Mouse (Mus musculus) E14TG2a.4 (cell line): ENCODE data around the gene A430078G23Rik.
"Not testable (repeated sequence)": the region's sequence is repeated elsewhere in the genome, so short reads cannot be mapped to it uniquely, and the experiment has no call there.

Source experiments
- H3K27me3 ChIP-seq: 2 replicates; pipeline ENCODE4 v1.6.1; 2014; ENCODE audit warnings: low read length, control low read depth; ENCODE audit not compliant: insufficient read depth
- H3K36me3 ChIP-seq: 2 replicates; pipeline ENCODE4 v1.6.1; 2014; ENCODE audit warnings: low read length, control low read depth; ENCODE audit not compliant: insufficient read depth
- H3K4me1 ChIP-seq: replicated peaks from 2 replicates; pipeline ENCODE4 v1.6.1; 2014; ENCODE audit warnings: low read depth, low read length, control low read depth
- H3K4me3 ChIP-seq: replicated peaks from 2 replicates; pipeline ENCODE4 v1.5.1; 2014; ENCODE audit warnings: mild to moderate bottlenecking, low read length
- H3K9me3 ChIP-seq: 2 replicates; pipeline ENCODE4 v1.6.1; 2014; ENCODE audit warnings: low read length, control low read depth
- CTCF ChIP-seq: conservative IDR thresholded peaks from 2 replicates; pipeline ENCODE4 v1.5.1; 2014; ENCODE audit warnings: low read length
- NANOG ChIP-seq: IDR thresholded peaks from 2 replicates; pipeline ENCODE4 v1.6.1; 2014; ENCODE audit warnings: borderline replicate concordance, low read length, mixed read lengths
- POU5F1 ChIP-seq: IDR thresholded peaks from 2 replicates; pipeline ENCODE4 v1.6.1; 2014; ENCODE audit warnings: low read length, borderline replicate concordance

Gene A430078G23Rik

DNA sequence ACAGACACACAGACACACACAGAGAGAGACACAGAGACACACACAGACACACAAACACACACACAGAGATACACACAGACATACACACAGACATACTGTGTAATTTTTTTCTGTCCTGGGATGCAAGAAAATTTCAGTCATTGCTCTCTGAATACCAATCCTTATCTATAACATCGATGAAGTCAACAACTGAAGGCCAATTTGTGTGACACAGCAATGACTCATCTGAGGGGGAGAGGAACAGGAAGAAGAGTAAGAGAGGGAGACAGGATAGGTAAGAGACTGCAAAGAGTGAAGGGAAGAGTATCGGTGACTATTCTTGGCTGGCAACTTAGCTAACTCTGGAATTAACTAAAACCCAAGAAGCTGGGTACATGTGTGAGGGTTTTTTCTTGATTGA is 29.0 kb upstream of the A430078G23Rik start:
- Histone ChIP-seq H3K36me3 (no peaks in the 10 kb centered on the region), H3K27me3 (0 out of 2 replicates have a peak, but pooled peaks cover 5% of the 10 kb centered on the region), H3K9me3 (no peaks in the 10 kb centered on the region), H3K4me3 (no peak overlapping the region), H3K4me1 (no peaks in the 10 kb centered on the region)
- TF ChIP-seq POU5F1 (no peak), NANOG (no peak)

GRCm38 (mm10) chr8:3327056-3327455 is 26.2 kb upstream of the A430078G23Rik start:
- 0 out of 2 replicates have a peak, but pooled peaks cover 5% of the 10 kb centered on the region for H3K27me3 ChIP-seq
- TF ChIP-seq POU5F1 (no peak), NANOG (no peak), CTCF (no peak)

GRCm38 (mm10) chr8:3327538-3328245 is 25.5 kb upstream of the A430078G23Rik start:
- no peak for TF ChIP-seq NANOG
- TF ChIP-seq CTCF, result no peak
- no peak for TF ChIP-seq POU5F1
- H3K27me3 ChIP-seq, result 0 out of 2 replicates have a peak, but pooled peaks cover 5% of the 10 kb centered on the region
- H3K4me1 ChIP-seq, result no peaks in the 10 kb centered on the region
- H3K36me3 ChIP-seq, result no peaks in the 10 kb centered on the region
- no peak overlapping the region for H3K4me3 ChIP-seq
- no peaks in the 10 kb centered on the region for H3K9me3 ChIP-seq

More at GRCm38 (mm10) chr8:3327056-3327455, 26.2 kb upstream of the A430078G23Rik start:
- H3K36me3 ChIP-seq, result no peaks in the 10 kb centered on the region
- H3K4me3 ChIP-seq, result no peak overlapping the region
- H3K9me3 ChIP-seq, result no peaks in the 10 kb centered on the region
- H3K4me1 ChIP-seq, result no peaks in the 10 kb centered on the region

- Histone ChIP-seq H3K4me3 (no peak overlapping the region), H3K9me3 (no peaks in the 10 kb centered on the region), H3K4me1 (no peaks in the 10 kb centered on the region), H3K36me3 (no peaks in the 10 kb centered on the region), H3K27me3 (0 out of 2 replicates have a peak, but pooled peaks cover 5% of the 10 kb centered on the region)
- TF ChIP-seq CTCF, result peak; percentile 86
- no peak for TF ChIP-seq POU5F1
- no peak for TF ChIP-seq NANOG
Measured at GRCm38 (mm10) chr8:3330662-3331061, 22.6 kb upstream of the A430078G23Rik start.

DNA sequence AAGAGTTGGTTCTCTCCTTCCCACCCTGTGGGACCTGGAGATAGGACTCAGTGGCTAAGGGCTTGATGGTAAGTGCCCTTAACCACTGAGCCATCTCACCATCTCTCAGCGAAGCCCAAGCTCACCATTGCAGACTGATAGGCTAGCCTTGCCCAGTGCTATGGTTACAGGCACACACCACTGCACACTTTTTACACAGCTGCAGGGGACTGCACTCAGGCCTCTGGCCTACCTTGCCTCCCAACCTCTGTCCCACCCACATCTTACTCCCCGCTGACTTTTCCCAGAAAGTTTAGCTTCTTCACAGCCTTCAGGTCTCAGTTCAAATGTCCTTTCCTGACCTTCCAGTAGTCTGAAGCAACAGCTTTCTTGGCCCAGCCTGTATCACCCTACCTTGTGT is 21.5 kb upstream of the A430078G23Rik start:
- Histone ChIP-seq H3K4me1 (peaks cover 2% of the 10 kb centered on the region; the same call in 1 of the 2 replicates), H3K4me3 (no peak overlapping the region), H3K9me3 (no peaks in the 10 kb centered on the region), H3K36me3 (no peaks in the 10 kb centered on the region), H3K27me3 (peaks cover 8% of the 10 kb centered on the region; the same call in 1 of the 2 replicates)
- TF ChIP-seq NANOG, result no peak
- TF ChIP-seq POU5F1, result no peak
- no peak for TF ChIP-seq CTCF

DNA sequence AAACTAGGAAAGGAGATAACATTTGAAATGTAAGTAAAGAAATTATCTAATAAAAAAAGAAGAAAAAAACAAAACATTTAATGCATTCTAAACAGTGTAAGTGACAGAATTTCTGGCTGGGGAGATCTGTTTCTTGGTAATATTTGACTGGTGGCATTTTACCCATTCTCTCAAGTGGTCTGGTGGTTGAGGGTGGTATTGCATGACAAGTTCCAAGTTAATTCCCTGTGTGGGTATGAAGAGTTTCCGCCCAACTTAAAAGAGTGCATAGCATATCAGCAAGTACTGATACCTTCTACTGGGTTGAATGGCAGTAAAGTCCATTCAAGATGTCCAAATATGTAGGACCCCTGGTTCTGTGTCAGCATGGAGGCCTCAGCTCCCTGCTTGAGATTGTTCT is 17.3 kb upstream of the A430078G23Rik start:
- no peak overlapping the region for H3K4me3 ChIP-seq
- no peak for TF ChIP-seq NANOG
- TF ChIP-seq CTCF, result peak; percentile 12; the same call in 1 of the 2 replicates
- no peaks in the 10 kb centered on the region for H3K36me3 ChIP-seq
- peaks cover 3% of the 10 kb centered on the region; the same call in 1 of the 2 replicates for H3K27me3 ChIP-seq
- H3K9me3 ChIP-seq, result no peaks in the 10 kb centered on the region
- H3K4me1 ChIP-seq, result peaks cover 5% of the 10 kb centered on the region; the same call in 1 of the 2 replicates

DNA sequence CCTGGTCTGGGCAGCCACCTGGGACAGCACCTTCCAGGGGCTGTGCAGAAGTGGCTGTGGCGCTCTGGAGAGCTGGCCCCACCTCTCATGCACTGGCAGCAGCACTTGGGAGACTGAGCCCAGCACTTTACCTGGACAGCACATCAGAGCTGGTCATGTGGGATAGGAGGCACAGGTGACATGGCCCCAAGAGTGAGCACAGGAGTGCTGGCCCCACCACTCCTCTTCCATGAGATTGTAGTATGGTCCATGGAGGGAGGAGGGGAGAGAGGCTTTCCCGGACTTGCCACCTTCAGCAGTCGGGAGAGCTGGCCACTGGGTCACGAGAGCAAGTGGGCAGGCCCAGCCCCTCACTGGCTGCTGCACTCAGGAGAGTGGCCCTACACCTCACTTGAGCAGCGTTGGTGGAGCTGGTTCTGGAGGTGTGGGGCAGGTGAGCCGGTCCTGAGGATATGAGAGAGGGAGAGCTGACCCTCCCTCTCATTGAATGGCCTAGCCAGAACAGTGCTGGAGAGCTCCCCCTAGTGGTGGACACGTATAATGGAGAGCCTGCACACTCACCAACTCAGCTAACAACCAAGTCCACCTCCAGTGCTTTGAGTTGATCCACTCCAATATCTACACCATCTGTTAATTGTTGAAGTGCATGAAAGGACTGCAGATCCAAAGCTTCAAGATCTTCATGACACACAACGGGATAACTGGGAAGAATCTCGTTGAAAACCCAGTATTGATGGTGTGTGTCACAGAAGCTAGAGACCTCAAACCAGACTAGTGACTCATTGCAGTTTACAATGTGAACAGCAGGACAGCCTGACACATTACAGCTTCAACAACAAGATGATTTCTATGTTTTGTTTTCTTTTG is 16.3 kb upstream of the A430078G23Rik start:
- TF ChIP-seq CTCF, result peak; percentile 92
- no peak for TF ChIP-seq POU5F1
- no peaks in the 10 kb centered on the region for H3K36me3 ChIP-seq

GRCm38 (mm10) chr8:3337525-3337824 is 15.7 kb upstream of the A430078G23Rik start:
- H3K9me3 ChIP-seq, H3K36me3 ChIP-seq, H3K4me3 ChIP-seq, H3K4me1 ChIP-seq, H3K27me3 ChIP-seq: not testable (repeated sequence)

More for the DNA sequence above, 16.3 kb upstream of the A430078G23Rik start:
- peaks cover 5% of the 10 kb centered on the region; the same call in 1 of the 2 replicates for H3K4me1 ChIP-seq
- no peak overlapping the region for H3K4me3 ChIP-seq
- no peaks in the 10 kb centered on the region for H3K9me3 ChIP-seq
- H3K27me3 ChIP-seq, result peaks cover 3% of the 10 kb centered on the region; the same call in 1 of the 2 replicates

GRCm38 (mm10) chr8:3337971-3338370 is 15.2 kb upstream of the A430078G23Rik start:
- Histone ChIP-seq H3K36me3 (no peaks in the 10 kb centered on the region), H3K4me3 (no peak overlapping the region), H3K9me3 (no peaks in the 10 kb centered on the region), H3K27me3 (peaks cover 3% of the 10 kb centered on the region; the same call in 1 of the 2 replicates), H3K4me1 (peaks cover 5% of the 10 kb centered on the region; the same call in 1 of the 2 replicates)
- no peak for TF ChIP-seq CTCF

GRCm38 (mm10) chr8:3340711-3341110 is 12.5 kb upstream of the A430078G23Rik start:
- not testable (repeated sequence) for H3K36me3 ChIP-seq, H3K9me3 ChIP-seq, H3K27me3 ChIP-seq, H3K4me1 ChIP-seq, H3K4me3 ChIP-seq
